Mouse (Mus musculus): Measurements from ENCODE around the gene Armt1. TPM values are rescaled to one million over a fixed set of nuclear protein-coding genes. Genes with fewer than 3 reads are reported as not detected.
A peak's percentile ranks its signal among the peaks of the same experiment; 100 is the strongest.
"Not testable (repeated sequence)": the region's sequence is repeated elsewhere in the genome, so short reads cannot be mapped to it uniquely, and the experiment has no call there.

The Armt1 gene
- polyA plus RNA-seq, 1 experiment from 2014 or later: 30.1 TPM

DNA sequence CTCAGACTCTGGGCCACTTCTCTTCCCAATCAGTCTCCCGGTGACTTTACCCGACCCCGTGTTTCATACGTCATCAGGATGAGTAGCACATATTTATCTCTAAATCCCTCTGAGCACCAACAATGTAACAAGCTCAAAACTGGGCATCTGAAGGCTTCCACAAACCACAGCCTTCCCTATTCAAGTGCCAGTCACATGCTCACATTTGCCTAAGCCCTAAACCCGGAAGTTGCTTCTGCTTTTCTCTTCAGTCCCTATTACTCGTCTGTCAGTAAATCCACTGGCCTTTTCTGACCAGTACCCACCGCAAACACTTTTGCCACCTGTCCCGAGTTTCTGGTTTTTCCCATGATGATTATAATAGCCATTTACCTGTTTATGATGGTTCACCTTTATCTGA is 1.9 kb upstream of the Armt1 start:
- Histone ChIP-seq H3K36me3 (ENCODE audit: control insufficient read depth, insufficient read depth, low read length) (peaks cover 15% of the 10 kb centered on the region), H3K27me3 (replicated peaks; ENCODE audit: control insufficient read depth, insufficient read depth, low read length) (no peaks in the 10 kb centered on the region), H3K9ac (ENCODE audit: low read depth, low read length) (peak overlapping the region; percentile 89), H3K4me2 (peak overlapping the region; percentile 82), H3K27ac (ENCODE audit: low read depth, low read length) (peak overlapping the region; percentile 21; the same call in 1 of the 2 replicates), H3K4me1 (replicated peaks; ENCODE audit: control insufficient read depth, insufficient read depth, low read length) (peaks cover 14% of the 10 kb centered on the region), H3K9me3 (ENCODE audit: control insufficient read depth, low read length) (no peaks in the 10 kb centered on the region), H3K4me3 (ENCODE audit: low read depth, low read length) (peak overlapping the region; percentile 63)
- 68% methylated on average over 8 of the region's 8 CpGs for WGBS
- no peak for ATAC-seq (replicated peaks; ENCODE audit: low FRiP score)
- DNase-seq (ENCODE audit: low spot score): no peak

DNA sequence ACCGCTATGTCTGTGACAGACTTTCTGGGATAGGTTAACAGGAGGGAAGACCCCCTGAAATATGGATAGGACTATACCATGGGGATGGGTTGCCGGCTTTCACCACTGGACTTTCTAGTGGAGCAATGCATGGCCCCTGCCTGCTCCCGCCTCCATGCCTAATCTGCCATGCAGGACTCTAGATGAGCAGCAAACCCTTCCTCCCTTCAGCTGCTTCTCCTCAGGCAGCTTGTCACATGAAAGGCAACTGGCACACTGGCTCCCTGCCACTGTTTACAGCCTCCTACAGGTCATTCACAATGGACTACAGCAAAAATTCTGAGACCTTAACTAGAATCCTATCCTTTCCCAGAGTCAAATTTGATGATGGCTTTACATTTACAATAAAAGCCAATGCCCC is 1.4 kb upstream of the Armt1 start:
- H3K4me1 ChIP-seq (replicated peaks; ENCODE audit: control insufficient read depth, insufficient read depth, low read length): peaks cover 14% of the 10 kb centered on the region

GRCm38 (mm10) chr10:4431746-4432122 is 533 bp upstream of the Armt1 start:
- DNase-seq (ENCODE audit: low spot score) (no peak), ATAC-seq (replicated peaks; ENCODE audit: low FRiP score) (peak; percentile 9)
- 10% methylated on average over 5 of the region's 5 CpGs for WGBS
- H3K9ac ChIP-seq (ENCODE audit: low read depth, low read length): peak overlapping the region; percentile 89
- peaks cover 14% of the 10 kb centered on the region for H3K4me1 ChIP-seq (replicated peaks; ENCODE audit: control insufficient read depth, insufficient read depth, low read length)
- H3K36me3 ChIP-seq (ENCODE audit: control insufficient read depth, insufficient read depth, low read length): peaks cover 6% of the 10 kb centered on the region; the same call in 1 of the 2 replicates
- H3K4me3 ChIP-seq (ENCODE audit: low read depth, low read length): peak overlapping the region; percentile 63
- H3K27ac ChIP-seq (ENCODE audit: low read depth, low read length): peak overlapping the region; percentile 66
- H3K9me3 ChIP-seq (ENCODE audit: control insufficient read depth, low read length): no peaks in the 10 kb centered on the region
- H3K27me3 ChIP-seq (replicated peaks; ENCODE audit: control insufficient read depth, insufficient read depth, low read length): no peaks in the 10 kb centered on the region
- H3K4me2 ChIP-seq: peak overlapping the region; percentile 82

More for the DNA sequence above, 1.4 kb upstream of the Armt1 start:
- Histone ChIP-seq H3K9ac (ENCODE audit: low read depth, low read length) (peak overlapping the region; percentile 89), H3K36me3 (ENCODE audit: control insufficient read depth, insufficient read depth, low read length) (peaks cover 11% of the 10 kb centered on the region), H3K4me3 (ENCODE audit: low read depth, low read length) (peak overlapping the region; percentile 63), H3K4me2 (peak overlapping the region; percentile 82), H3K27me3 (replicated peaks; ENCODE audit: control insufficient read depth, insufficient read depth, low read length) (no peaks in the 10 kb centered on the region), H3K9me3 (ENCODE audit: control insufficient read depth, low read length) (no peaks in the 10 kb centered on the region), H3K27ac (ENCODE audit: low read depth, low read length) (peak overlapping the region; percentile 21; the same call in 1 of the 2 replicates)
- no peak for ATAC-seq (replicated peaks; ENCODE audit: low FRiP score)
- DNase-seq (ENCODE audit: low spot score): no peak
- WGBS: 79% methylated on average over 3 of the region's 3 CpGs

DNA sequence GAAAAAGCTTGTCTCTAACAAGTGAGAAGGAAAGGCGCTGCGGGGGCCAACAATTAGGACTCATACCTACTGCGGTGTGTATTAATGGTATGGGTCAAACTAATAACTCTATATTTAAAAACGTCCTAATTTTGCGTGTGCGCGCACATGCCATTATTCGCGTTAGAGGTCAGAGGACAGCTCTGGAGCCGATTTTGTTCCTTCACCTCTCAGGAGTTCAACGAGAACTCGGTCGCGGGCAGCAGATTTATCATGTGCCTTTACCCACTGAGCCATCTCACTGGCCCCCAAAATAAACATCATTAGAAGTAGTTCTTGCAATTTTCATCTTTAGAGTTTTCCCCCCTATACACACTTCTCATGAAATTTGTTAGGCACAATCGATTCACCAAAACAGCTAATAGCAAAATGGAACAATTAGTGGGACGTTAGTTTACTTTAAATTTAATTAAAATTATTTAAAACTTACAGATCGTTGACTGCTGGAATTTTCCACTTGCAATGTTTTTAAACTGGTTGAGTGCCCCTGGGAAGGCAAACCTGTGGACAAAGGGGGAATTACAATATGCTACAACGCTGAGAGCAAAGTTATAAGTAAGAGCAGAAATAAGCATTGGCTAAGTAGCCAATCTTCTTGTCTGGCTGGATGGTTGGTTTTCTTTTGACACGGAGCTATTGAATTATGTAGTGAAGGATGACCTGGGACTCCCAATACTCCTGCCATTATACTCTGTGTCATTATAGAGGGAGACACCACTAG is 909 bp downstream of the Armt1 start:
- ATAC-seq (replicated peaks; ENCODE audit: low FRiP score) (0 out of 2 replicates have a peak, but pooled peaks have one; percentile 0), DNase-seq (ENCODE audit: low spot score) (no peak)
- Histone ChIP-seq H3K9ac (ENCODE audit: low read depth, low read length) (peak overlapping the region; percentile 70), H3K36me3 (ENCODE audit: control insufficient read depth, insufficient read depth, low read length) (peaks cover 2% of the 10 kb centered on the region; the same call in 1 of the 2 replicates), H3K27me3 (replicated peaks; ENCODE audit: control insufficient read depth, insufficient read depth, low read length) (no peaks in the 10 kb centered on the region), H3K4me3 (ENCODE audit: low read depth, low read length) (peak overlapping the region; percentile 63), H3K4me1 (replicated peaks; ENCODE audit: control insufficient read depth, insufficient read depth, low read length) (peaks cover 14% of the 10 kb centered on the region), H3K4me2 (peak overlapping the region; percentile 70), H3K27ac (ENCODE audit: low read depth, low read length) (peak overlapping the region; percentile 86), H3K9me3 (ENCODE audit: control insufficient read depth, low read length) (no peaks in the 10 kb centered on the region)
- 8% methylated on average over 19 of the region's 19 CpGs for WGBS

DNA sequence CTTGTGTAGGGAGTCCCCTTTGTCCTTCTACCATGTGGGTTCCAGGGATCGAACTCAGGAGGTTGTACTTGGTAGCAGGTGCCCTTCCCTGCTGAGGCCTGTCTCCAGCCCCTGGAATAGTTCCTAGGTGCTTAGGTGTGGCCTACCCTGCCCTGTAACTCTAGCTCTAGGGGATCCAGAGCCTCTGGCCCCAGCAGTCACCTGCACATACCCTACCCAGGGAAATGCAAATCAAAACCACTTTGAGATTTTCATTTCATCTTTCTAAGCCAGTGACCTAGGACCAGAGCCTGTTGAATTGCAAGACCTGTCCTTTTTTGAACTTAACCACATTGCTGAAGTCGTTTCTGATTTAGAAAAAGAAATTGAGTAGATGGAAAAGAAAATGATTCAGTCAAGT is 1.6 kb downstream of the Armt1 start:
- H3K36me3 ChIP-seq (ENCODE audit: control insufficient read depth, insufficient read depth, low read length); ATAC-seq (replicated peaks; ENCODE audit: low FRiP score); H3K27me3 ChIP-seq (replicated peaks; ENCODE audit: control insufficient read depth, insufficient read depth, low read length); H3K27ac ChIP-seq (ENCODE audit: low read depth, low read length); H3K9ac ChIP-seq (ENCODE audit: low read depth, low read length); H3K9me3 ChIP-seq (ENCODE audit: control insufficient read depth, low read length); DNase-seq (ENCODE audit: low spot score): not testable (repeated sequence)
- Histone ChIP-seq H3K4me2 (peak overlapping the region; percentile 70), H3K4me1 (replicated peaks; ENCODE audit: control insufficient read depth, insufficient read depth, low read length) (peaks cover 14% of the 10 kb centered on the region), H3K4me3 (ENCODE audit: low read depth, low read length) (peak overlapping the region; percentile 63; the same call in 1 of the 2 replicates)
- WGBS: 79% methylated on average over 2 of the region's 2 CpGs

DNA sequence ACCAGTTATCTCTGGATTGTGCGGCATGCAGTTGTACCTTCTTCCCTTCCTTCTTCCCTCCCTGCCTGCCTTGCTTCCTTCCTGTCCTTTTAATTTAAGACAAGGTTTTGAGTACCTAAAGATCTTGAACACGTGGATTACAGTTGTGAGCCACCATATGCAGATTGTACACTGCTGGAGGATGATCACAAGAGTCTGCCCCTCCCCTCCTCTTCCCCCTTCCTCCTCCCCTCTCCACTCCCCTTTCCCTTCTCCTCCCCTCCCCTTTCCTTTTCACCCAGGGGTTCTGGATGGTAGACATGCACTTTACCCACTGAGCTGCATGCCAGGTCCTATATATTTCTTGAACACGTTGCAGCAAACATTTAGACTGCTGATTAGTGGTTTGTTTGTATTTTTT is 3.1 kb downstream of the Armt1 start:
- Histone ChIP-seq H3K27me3 (replicated peaks; ENCODE audit: control insufficient read depth, insufficient read depth, low read length) (no peaks in the 10 kb centered on the region), H3K4me3 (ENCODE audit: low read depth, low read length) (no peak overlapping the region), H3K4me2 (no peak overlapping the region), H3K27ac (ENCODE audit: low read depth, low read length) (no peak overlapping the region), H3K36me3 (ENCODE audit: control insufficient read depth, insufficient read depth, low read length) (peaks cover 12% of the 10 kb centered on the region; the same call in 1 of the 2 replicates), H3K4me1 (replicated peaks; ENCODE audit: control insufficient read depth, insufficient read depth, low read length) (peaks cover 14% of the 10 kb centered on the region), H3K9me3 (ENCODE audit: control insufficient read depth, low read length) (no peaks in the 10 kb centered on the region), H3K9ac (ENCODE audit: low read depth, low read length) (no peak overlapping the region)
- ATAC-seq (replicated peaks; ENCODE audit: low FRiP score) (no peak), DNase-seq (ENCODE audit: low spot score) (no peak)
- WGBS: 75% methylated on average over 3 of the region's 3 CpGs

- Histone ChIP-seq H3K9me3 (ENCODE audit: control insufficient read depth, low read length) (no peaks in the 10 kb centered on the region), H3K36me3 (ENCODE audit: control insufficient read depth, insufficient read depth, low read length) (peaks cover 2% of the 10 kb centered on the region; the same call in 1 of the 2 replicates), H3K27me3 (replicated peaks; ENCODE audit: control insufficient read depth, insufficient read depth, low read length) (no peaks in the 10 kb centered on the region), H3K4me3 (ENCODE audit: low read depth, low read length) (no peak overlapping the region), H3K4me1 (replicated peaks; ENCODE audit: control insufficient read depth, insufficient read depth, low read length) (no peaks in the 10 kb centered on the region), H3K27ac (ENCODE audit: low read depth, low read length) (no peak overlapping the region), H3K4me2 (no peak overlapping the region), H3K9ac (ENCODE audit: low read depth, low read length) (no peak overlapping the region)
- ATAC-seq (replicated peaks; ENCODE audit: low FRiP score) (peak; percentile 53), DNase-seq (ENCODE audit: low spot score) (no peak)
- WGBS: 33% methylated on average over 4 of the region's 4 CpGs
Measured at GRCm38 (mm10) chr10:4456409-4456808, 24.1 kb downstream of the Armt1 start.

- peak; percentile 61 for ATAC-seq (replicated peaks; ENCODE audit: low FRiP score)
Measured at GRCm38 (mm10) chr10:4460201-4460600, 27.9 kb downstream of the Armt1 start.

GRCm38 (mm10) chr10:4465799-4466198 is 33.5 kb downstream of the Armt1 start:
- H3K4me1 ChIP-seq (replicated peaks; ENCODE audit: control insufficient read depth, insufficient read depth, low read length): no peaks in the 10 kb centered on the region
- no peak overlapping the region for H3K4me3 ChIP-seq (ENCODE audit: low read depth, low read length)
- no peak overlapping the region for H3K27ac ChIP-seq (ENCODE audit: low read depth, low read length)
- no peaks in the 10 kb centered on the region for H3K9me3 ChIP-seq (ENCODE audit: control insufficient read depth, low read length)
- H3K27me3 ChIP-seq (replicated peaks; ENCODE audit: control insufficient read depth, insufficient read depth, low read length): no peaks in the 10 kb centered on the region
- no peak overlapping the region for H3K4me2 ChIP-seq
- no peak for ATAC-seq (replicated peaks; ENCODE audit: low FRiP score)
- H3K9ac ChIP-seq (ENCODE audit: low read depth, low read length): no peak overlapping the region
- H3K36me3 ChIP-seq (ENCODE audit: control insufficient read depth, insufficient read depth, low read length): no peaks in the 10 kb centered on the region
- no peak for DNase-seq (ENCODE audit: low spot score)
- 72% methylated on average over 7 of the region's 7 CpGs for WGBS

More at GRCm38 (mm10) chr10:4460201-4460600, 27.9 kb downstream of the Armt1 start:
- no peak overlapping the region for H3K27ac ChIP-seq (ENCODE audit: low read depth, low read length)
- H3K9ac ChIP-seq (ENCODE audit: low read depth, low read length): no peak overlapping the region
- no peak for DNase-seq (ENCODE audit: low spot score)
- no peak overlapping the region for H3K4me3 ChIP-seq (ENCODE audit: low read depth, low read length)
- WGBS: 79% methylated on average over 2 of the region's 2 CpGs
- H3K4me2 ChIP-seq: no peak overlapping the region
- H3K36me3 ChIP-seq (ENCODE audit: control insufficient read depth, insufficient read depth, low read length): peaks cover 2% of the 10 kb centered on the region; the same call in 1 of the 2 replicates
- no peaks in the 10 kb centered on the region for H3K9me3 ChIP-seq (ENCODE audit: control insufficient read depth, low read length)
- no peaks in the 10 kb centered on the region for H3K27me3 ChIP-seq (replicated peaks; ENCODE audit: control insufficient read depth, insufficient read depth, low read length)
- H3K4me1 ChIP-seq (replicated peaks; ENCODE audit: control insufficient read depth, insufficient read depth, low read length): no peaks in the 10 kb centered on the region

Measured in liver, embryonic 11.5 days (tissue).